Mouse (Mus musculus): ENCODE results near the gene Frmd4b. TPM values are rescaled to one million over a fixed set of nuclear protein-coding genes. Genes with fewer than 3 reads are reported as not detected.

Gene Frmd4b
- total RNA-seq, 2 experiments from 2014 or later: 14.9 to 15.1 TPM

DNA sequence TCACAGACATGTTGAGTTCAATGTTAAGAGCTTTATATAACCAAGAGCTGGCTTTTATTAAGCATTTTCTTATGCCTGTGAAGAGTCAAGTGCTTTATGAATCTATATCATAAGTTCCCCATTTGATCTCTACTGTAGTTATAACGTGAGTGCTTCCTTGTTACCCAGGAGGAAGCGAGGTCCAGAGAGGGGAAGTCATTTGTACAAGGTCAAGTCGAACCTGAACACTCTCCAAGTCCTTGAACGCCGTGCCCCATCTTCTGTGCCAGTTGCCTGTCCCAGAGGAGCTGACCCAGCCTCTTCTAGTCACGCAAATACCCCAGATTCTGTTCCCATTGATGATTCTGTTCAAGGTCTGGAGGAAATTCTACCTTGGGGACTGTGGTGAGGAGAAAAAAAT is 135.4 kb downstream of the Frmd4b start:
- DNase-seq (ENCODE audit: low spot score in 2 of 2): no peak

DNA sequence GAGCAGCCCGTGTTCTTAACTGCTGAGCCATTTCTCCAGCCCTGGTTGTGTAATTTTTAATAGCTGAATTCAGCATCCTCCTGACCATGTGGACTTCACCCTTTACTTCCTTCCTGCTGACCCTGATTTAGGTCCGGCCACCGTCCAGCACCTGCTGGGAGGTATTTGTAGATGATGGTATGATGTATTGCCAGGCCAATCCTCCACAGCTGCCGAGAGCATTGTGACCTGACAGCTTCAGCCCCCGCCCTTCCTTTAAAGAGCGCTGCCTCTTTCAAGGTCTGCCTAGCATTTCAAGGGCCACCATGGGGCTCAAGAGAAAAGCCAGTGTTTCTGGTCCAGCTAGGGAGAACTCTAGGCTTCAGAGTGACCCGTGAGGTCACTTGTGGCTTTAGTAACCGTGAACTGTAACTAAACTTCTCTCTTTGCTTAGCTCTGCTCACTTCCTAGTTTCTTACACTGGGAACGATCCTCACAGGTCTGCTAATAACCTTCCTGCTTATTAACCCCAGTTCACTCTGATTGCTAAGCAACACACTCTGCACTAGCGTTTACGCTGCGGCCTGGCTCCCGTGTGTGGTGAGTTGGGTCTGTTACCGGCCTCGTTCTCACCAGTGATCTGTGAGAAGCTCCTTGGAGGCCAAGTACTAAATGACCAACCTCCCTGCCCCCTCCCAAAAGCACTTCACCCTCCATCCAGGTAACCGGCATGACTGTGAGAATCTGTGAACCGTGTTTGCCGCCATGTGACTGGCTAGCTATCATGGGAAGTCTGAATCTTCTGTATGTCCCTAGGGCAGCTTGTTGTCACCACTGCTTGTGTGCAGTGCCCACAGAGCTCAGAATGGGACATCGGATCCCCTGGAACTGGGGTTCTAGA is 138.1 kb downstream of the Frmd4b start:
- no peak for DNase-seq (ENCODE audit: low spot score in 2 of 2)

DNA sequence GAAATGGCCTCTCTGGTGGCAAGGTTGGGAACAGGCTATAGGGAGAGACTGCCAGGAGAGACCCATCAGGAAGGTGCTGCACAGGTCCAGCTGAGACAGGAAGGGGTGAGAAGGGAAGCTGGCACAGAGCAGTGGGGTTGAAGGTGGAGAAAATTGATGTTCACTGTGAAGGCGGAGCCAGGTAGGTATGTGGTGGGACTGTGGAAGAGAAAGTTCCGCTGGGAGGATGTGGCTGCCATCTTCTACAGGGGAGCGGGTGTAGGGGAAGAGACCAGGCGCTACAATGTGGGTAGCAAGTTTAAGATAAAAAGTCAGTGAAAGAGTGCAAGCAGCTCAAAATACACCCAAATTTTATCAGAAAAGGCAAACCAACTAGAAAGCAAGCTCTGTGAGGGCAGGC is 143.7 kb downstream of the Frmd4b start:
- DNase-seq (ENCODE audit: low spot score in 2 of 2): no peak

DNA sequence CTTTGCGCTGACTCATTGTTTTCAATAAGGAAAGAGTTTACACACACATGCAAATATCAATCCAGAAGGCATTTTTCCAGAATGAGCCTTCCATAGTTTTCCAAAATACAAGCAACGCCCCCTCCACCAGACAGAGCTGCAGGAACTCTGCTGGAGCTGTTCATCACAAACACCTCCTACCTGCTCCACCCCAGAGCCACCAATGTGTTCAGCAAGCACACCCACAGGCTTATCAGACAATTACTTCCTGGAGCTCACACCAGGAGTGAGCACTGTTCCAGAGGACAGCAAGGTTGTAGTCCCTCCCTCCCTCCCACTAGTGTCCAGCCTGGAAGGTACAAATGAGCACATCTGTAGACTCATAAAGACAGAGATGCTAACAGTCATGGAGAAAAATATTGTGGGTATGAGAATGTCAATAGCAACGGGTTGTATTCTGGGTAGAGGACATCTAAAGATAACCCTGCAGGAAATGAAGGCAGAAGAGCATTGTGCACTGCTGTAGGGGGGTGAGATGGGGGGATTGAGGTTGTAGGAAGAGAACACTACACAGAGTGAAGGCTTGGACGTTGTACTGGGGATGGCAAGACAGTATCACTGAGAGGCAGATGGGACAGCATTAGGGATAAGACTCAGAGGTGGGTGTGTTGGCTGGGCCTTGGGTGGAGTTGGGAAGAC is 144.3 kb downstream of the Frmd4b start:
- DNase-seq (ENCODE audit: low spot score in 2 of 2): no peak

DNA sequence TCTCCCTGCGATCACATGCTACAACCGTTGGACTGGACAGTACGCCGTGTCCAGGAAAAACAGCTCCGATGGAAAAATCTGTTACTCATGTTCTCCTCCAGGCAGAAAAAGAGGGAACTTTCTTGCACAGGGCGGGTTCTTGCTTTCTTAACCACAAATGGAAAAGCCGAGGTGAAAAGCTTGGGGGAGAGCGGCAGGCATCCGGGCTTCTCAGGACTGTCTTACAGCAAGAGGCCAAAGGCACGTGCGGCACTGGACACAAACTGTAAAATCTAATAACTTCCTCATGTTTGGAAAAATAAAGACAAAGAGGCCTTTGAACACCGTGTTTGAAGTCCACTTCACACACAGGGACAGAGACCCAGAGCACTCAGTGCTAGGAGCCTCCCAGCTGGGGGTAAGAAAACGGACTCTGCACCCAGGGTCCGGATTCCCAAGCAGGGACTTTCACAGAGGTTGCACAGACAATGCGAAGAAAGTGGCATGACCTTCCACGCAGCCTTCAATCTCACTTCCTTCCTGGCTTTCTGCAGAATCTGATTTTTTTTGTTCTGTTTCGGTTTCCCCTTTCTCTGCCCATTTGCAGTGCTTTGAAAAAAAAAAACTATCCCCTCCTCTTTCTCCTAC is 153.3 kb downstream of the Frmd4b start:
- DNase-seq (ENCODE audit: low spot score in 2 of 2): no peak

DNA sequence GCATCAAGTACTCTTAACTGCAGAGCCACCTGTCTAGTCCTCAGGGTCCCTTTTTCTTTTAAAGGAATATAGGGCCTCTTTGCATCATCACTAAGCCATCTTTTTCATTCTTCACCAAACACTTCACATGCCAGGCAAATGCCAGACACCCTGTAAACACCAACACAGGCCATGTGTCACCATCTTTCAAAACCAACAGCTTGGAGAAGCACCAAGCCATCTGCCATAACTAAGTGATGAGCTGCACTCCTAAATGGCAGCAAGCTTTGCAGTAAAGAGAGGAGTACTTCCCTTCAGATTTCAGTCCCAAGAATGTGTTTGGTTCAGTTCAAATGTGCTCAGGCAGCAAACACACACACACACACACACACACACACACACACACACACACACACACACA is 154.9 kb downstream of the Frmd4b start:
- no peak for DNase-seq (ENCODE audit: low spot score in 2 of 2)

DNA sequence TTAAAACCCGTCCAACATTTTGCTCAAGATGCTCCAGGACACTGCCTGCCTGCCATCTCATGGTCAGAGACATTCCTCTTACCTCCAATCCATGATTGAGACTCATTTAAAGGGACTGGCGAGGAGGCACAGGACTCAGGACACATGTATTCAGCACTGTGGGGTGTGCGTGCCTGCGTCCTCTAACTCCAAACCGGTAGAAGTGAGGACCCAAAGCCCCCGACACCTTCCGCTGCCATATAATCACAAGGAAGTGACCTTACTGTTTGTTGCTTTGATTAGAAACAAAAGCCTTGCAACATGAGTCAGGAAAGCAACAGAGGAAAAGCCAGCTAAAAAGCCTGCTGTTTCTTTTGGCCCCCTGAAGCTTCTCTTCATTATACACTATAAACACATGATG is 158.2 kb downstream of the Frmd4b start:
- no peak for DNase-seq (ENCODE audit: low spot score in 2 of 2)

DNA sequence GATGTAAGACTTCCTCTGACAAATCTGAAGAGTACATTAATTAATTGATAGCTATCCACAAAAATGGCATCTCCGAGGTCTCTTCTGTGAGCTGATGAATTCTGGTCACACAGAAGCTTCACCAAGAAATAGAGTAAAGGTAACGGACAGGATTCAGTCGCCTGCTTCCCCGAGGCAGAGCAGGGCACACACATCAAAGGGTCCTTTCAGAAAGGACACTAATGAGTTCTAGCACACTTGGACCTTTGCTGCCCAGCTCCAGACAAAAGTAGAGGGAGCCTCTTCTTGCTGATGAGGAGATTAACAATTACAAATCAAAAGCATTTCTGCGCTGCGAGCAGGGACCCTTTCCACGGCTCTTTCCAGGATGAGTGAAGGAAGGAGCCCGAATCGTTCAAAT is 159.0 kb downstream of the Frmd4b start:
- DNase-seq (ENCODE audit: low spot score in 2 of 2): no peak

DNA sequence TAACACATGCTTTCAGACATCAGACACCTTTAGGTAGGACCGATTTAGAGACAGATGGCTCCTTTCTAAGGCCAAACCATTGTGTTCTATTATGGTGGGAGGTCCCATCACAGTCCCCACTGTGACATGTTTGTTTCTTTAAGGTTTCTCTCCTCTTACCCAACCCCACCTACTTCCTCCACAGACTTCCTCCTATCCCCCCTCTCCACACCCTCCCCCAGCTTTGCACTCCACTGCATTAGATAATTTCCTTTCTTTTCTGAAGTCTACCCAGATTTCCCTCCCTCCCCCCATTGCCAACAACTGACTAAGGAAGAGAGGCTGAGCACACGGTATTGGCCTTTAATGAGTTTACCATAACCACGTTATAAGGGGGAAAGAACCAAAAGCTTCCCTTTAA is 159.4 kb downstream of the Frmd4b start:
- DNase-seq (ENCODE audit: low spot score in 2 of 2): no peak

DNA sequence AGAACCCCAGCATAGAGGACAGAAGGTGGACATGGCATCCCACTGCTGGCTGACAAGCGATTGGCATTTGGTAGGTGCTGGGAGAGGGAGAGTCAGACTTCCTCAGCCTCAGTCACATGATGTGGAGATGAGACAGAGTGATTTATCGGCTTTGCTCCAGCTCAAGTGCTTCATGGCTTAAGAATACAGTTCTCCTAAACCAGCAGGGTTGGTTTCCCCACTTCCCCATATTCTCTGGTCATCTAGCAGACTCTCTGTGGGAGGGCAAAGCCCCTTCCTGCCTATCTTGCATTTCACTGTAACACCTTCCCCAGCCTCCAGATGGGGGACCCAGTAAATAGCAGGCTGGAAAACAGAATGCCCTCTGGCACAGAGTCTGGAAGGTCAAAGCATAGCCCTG is 160.1 kb downstream of the Frmd4b start:
- DNase-seq (ENCODE audit: low spot score in 2 of 2): no peak

DNA sequence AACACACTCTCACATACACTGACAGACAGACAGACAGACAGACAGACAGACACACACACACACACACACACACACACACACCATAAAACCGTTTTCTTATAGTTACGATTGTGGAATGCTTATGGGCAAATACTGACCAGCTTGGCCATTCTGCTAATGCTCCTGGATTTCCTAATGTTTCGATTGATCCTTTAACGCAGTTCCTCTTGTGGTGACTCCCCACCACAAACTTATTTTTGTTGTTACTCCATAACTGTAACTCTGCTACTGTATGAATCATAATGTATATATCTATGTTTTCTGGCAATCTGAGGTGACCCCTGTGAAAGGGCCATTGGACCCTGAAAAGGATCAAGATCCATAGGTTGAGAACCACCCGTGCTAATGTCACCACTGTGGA is 165.1 kb downstream of the Frmd4b start:
- DNase-seq (ENCODE audit: low spot score in 2 of 2): no peak

DNA sequence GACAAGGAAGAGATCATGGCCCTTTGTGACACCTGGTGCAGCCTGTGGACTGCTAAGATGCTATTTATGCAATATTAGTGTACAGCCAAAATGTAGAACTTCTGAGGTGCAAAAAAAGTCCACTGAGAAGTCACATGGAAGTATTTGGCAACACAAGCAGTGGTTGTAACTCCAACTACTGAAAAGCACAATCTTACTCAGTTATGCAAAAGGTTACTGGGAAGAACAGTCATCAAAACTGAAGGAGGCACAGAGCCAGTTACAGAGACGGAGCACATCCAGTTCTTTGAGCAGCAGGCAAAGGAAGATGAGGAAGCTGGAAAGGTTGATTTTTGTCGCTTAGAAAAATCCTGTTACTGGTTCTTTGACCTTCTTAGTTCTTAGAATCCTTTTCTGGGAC is 167.5 kb downstream of the Frmd4b start:
- DNase-seq (ENCODE audit: low spot score in 2 of 2): no peak

DNA sequence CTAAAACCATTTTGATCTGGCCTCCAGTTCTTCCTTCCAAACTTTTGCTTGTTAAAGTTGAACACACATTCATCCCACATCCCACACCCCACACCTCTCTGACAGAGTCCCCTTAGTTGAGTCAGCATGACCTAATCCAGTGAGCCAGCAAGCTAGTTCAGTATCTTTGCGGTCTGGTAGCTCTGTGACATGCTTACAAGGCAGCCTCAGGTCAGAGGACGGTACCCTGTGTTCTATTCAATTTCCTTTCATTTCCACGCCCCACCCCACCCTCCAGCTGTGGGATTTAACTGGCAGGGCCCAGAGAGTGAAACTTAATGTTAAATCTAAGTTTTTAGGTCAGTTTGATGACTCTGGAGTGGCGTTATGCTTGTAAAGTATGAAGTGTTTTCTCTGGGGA is 170.3 kb downstream of the Frmd4b start:
- DNase-seq (ENCODE audit: low spot score in 2 of 2): no peak

DNA sequence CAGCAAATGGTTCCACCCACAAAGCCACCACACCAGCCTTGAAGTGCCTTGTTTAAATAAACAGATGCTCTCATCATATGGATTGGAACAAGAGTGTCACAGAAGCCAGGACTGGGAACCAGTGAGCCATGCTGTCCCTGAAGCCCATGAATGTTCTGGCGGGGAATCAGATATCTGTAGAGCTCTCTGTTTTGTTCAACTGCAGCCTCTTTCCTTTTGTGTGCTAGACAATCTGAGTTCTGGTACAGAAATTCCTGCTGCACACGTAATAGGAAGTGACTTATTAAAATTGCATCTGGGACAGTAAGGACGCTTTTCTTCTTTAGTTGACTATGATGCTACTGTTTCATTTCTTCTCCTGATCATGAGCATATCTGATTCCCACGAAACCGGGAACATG is 173.2 kb downstream of the Frmd4b start:
- no peak for DNase-seq (ENCODE audit: low spot score in 2 of 2)

DNA sequence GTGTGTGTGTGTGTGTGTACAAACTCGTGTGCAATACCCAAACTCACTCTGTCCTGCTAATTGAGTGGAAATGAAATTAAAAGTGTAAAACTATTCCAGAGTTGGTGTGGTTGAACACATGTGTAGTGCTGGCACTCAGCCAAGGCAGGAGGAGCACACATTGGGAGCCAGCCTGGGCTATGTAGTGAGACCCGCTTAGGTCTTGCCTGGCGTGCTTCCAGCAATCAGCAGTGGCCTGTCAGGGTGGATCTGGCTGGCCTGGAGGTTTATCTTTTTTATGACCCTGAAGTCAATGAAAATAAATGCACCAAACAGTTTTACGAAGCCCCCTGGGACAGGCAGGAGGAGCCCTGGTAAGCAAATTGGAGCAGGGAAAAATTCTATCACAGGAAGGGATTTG is 173.8 kb downstream of the Frmd4b start:
- no peak for DNase-seq (ENCODE audit: low spot score in 2 of 2)

DNA sequence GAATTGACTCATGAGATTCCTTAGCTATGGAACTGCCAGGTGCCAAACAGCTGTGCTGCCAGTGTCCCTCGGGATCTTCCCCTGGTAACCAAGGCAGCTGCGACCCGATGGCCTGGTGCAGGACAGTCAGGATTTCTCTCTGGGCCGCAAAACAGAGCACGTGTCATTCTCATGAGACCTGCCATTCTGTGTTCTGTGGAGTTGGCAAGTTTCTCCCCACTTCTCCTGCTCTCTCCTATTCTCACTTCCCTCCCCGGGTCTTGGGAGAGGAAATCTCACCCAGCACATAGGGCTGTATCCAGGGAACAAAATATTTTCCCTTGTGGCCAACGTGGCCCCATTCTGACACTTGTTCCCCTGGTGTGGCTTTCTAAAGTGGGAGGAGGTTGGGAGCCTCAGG is 176.0 kb downstream of the Frmd4b start:
- DNase-seq (ENCODE audit: low spot score in 2 of 2): no peak

DNA sequence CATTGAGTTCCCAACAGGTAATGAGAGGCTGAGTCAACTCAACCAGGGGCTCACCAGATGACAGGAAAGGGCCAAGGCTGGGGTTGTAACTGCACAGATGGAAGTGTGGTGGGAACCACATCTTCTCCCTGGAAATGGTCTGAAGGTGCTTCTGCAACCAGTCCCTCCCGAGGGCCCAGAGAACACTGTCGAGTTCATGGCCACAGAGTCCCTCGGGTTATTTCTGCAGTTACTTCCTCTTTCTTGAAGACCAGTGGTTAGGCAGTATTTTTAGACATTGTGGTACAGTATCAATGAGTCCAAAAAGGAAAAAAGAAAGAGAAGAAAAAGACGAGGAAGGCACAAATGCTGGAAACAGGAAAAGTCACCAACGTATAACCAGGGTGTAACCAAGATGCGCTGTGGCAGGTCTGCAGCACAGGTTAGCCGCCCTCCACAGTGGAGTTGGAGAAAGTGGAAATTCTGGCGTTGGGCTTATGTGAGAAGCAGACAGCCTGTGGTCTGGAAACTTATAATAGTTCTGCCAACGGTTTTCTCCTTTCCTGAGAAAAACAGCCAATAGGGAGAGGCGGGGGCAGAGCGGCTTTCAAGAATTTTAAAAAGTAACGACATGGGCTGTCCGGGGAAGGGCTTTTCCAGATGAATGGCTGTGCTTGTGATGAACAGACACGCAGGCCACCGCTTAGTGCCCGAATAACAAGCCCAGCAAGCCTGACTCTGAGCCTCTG is 178.3 kb downstream of the Frmd4b start:
- DNase-seq (ENCODE audit: low spot score in 2 of 2): no peak

DNA sequence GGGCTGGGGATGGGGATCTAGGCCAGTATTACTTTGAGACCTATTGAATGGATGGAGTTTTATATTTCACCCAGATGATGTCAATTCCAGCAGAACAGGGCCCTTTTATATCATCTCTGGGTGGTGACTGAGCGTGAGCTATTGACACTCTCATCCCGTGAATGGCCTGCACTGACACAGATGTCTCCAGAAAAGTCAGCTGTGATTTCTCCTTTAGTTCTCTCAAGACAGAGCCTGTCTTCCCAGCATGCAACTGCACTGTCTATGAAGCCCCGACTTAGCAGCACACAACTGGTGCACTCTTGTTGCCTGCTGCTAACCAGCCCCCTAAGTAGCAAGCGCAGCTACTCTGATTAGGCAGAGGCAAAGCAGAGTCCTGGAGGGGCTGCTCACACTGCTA is 182.6 kb downstream of the Frmd4b start:
- no peak for DNase-seq (ENCODE audit: low spot score in 2 of 2)

DNA sequence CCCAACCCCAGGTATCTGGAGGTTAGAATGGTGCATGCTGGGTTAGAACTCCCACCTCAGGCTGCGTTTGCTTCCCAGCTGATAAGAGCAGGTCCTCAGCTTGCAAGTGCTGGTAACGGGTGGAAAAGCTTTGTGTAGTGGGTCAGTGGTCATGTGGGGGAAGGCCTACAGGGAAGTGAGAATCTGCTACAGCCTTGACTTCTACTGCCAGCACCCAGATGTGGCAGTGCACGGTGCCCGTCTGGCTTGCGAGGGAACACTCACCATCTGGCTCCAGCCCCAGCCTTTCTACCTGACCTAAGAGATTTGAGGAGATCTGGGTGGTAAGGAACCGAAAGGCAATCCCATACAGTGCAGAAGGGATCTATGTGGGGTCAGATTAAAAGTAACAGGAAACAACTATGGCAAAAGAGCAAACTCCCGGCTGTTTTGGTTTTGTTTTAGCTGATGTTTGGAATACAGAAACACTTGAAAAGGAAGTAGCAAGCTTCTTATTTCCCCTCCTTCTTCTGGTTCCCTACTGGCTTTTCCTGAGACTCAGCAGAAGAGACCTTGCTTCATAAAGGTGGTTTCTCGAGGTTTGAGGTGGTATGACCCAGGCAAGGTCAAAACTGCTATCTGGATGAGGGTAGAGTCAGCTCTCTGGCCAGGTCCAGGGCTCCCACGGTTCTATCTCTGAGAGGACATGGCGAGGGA is 185.9 kb downstream of the Frmd4b start:
- no peak for DNase-seq (ENCODE audit: low spot score in 2 of 2)

DNA sequence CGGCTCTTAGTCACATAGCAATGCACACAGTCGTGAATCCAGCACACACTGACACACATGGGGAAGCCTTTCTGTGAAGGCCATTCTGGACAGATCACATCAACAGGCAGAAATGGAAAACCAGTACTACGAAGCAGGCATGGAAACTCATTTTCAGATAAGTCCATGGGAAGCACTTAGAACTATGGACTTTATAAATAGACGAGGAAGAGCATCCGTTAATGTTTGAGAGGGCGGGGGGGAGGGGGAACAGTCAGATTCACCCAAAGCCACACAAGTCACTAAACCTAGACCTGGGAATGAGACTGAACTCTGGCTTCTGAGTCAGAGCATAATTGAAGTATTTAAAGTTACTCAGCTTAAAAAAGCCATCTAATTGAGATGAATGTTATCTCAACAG is 186.8 kb downstream of the Frmd4b start:
- no peak for DNase-seq (ENCODE audit: low spot score in 2 of 2)

DNA sequence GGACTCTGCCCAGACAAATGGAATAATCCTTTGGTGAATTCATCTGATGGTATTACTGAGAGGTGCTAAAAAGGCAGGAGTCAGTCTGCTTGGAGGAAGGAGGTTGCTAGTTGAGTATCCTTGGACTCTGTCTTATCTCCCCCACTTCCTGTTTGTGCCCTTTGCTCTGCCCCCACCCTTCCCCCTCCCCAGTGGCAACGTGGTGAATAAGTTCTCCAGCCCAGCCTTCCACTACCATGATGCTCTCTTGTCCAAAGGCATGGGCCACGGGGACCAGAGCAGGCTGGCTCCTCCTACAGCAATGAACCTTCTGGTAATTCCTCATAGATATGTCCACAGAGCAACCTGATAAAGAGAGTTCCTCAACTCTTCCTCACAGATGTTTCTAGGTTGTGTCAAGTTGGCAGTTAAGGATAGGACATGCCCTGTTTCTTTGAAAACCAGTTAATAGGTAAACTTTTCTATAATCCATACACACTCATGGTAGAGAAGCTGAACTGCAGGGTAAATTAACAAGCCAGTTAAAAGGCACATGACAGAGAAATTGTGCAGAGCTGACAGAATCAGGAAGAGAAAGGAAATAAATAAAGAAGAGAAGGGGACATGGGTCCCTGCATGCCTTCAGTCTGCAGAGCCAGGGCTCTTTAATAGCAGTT is 187.5 kb downstream of the Frmd4b start:
- DNase-seq (ENCODE audit: low spot score in 2 of 2): no peak

Data from left cerebral cortex, adult 18-20 months (tissue).